Mouse (Mus musculus): ENCODE results near the gene Atp2c2.
A peak's percentile ranks its signal among the peaks of the same experiment; 100 is the strongest.

The Atp2c2 gene

GRCm38 (mm10) chr8:119702965-119703364 lies 3.2 kb downstream of the Atp2c2 start:
- no peak for DNase-seq (ENCODE audit: low read depth, low spot score)

- no peak for DNase-seq (ENCODE audit: low read depth, low spot score)
Observed at GRCm38 (mm10) chr8:119707146-119707545, 7.3 kb downstream of the Atp2c2 start.

- no peak for DNase-seq (ENCODE audit: low read depth, low spot score)
Observed at GRCm38 (mm10) chr8:119708471-119708870, 8.7 kb downstream of the Atp2c2 start.

- DNase-seq (ENCODE audit: low read depth, low spot score), result no peak
Observed at GRCm38 (mm10) chr8:119708878-119709702, 9.3 kb downstream of the Atp2c2 start.

GRCm38 (mm10) chr8:119709703-119710093 lies 9.9 kb downstream of the Atp2c2 start:
- no peak for DNase-seq (ENCODE audit: low read depth, low spot score)

GRCm38 (mm10) chr8:119712226-119712625 lies 12.4 kb downstream of the Atp2c2 start:
- DNase-seq (ENCODE audit: low read depth, low spot score), result no peak

GRCm38 (mm10) chr8:119713421-119713820 lies 13.6 kb downstream of the Atp2c2 start:
- DNase-seq (ENCODE audit: low read depth, low spot score), result no peak

GRCm38 (mm10) chr8:119715221-119715620 lies 15.4 kb downstream of the Atp2c2 start:
- DNase-seq (ENCODE audit: low read depth, low spot score), result no peak

- DNase-seq (ENCODE audit: low read depth, low spot score), result no peak
Observed at GRCm38 (mm10) chr8:119716730-119717299, 17.0 kb downstream of the Atp2c2 start.

GRCm38 (mm10) chr8:119717765-119718164 lies 18.0 kb downstream of the Atp2c2 start:
- peak; percentile 49 for DNase-seq (ENCODE audit: low read depth, low spot score)

GRCm38 (mm10) chr8:119719011-119719501 lies 19.2 kb downstream of the Atp2c2 start:
- no peak for DNase-seq (ENCODE audit: low read depth, low spot score)

GRCm38 (mm10) chr8:119722348-119722747 lies 22.5 kb downstream of the Atp2c2 start:
- DNase-seq (ENCODE audit: low read depth, low spot score), result no peak

GRCm38 (mm10) chr8:119723676-119724075 lies 23.9 kb downstream of the Atp2c2 start:
- DNase-seq (ENCODE audit: low read depth, low spot score), result no peak

GRCm38 (mm10) chr8:119724596-119724995 lies 24.8 kb downstream of the Atp2c2 start:
- no peak for DNase-seq (ENCODE audit: low read depth, low spot score)

- DNase-seq (ENCODE audit: low read depth, low spot score), result no peak
Observed at GRCm38 (mm10) chr8:119727093-119727492, 27.3 kb downstream of the Atp2c2 start.

GRCm38 (mm10) chr8:119728351-119728895 lies 28.6 kb downstream of the Atp2c2 start:
- DNase-seq (ENCODE audit: low read depth, low spot score), result no peak

- no peak for DNase-seq (ENCODE audit: low read depth, low spot score)
Observed at GRCm38 (mm10) chr8:119732072-119732471, 32.3 kb downstream of the Atp2c2 start.

- no peak for DNase-seq (ENCODE audit: low read depth, low spot score)
Observed at GRCm38 (mm10) chr8:119736348-119736917, 36.6 kb downstream of the Atp2c2 start.

GRCm38 (mm10) chr8:119737093-119737900 lies 37.5 kb downstream of the Atp2c2 start:
- no peak for DNase-seq (ENCODE audit: low read depth, low spot score)

- DNase-seq (ENCODE audit: low read depth, low spot score), result no peak
Observed at GRCm38 (mm10) chr8:119738129-119738907, 38.5 kb downstream of the Atp2c2 start.

GRCm38 (mm10) chr8:119740634-119741033 lies 40.8 kb downstream of the Atp2c2 start:
- no peak for DNase-seq (ENCODE audit: low read depth, low spot score)
